Mouse (Mus musculus): ENCODE results near the gene Prcc.
"Not testable (repeated sequence)": the region's sequence is repeated elsewhere in the genome, so short reads cannot be mapped to it uniquely, and the experiment has no call there.

Gene Prcc

DNA sequence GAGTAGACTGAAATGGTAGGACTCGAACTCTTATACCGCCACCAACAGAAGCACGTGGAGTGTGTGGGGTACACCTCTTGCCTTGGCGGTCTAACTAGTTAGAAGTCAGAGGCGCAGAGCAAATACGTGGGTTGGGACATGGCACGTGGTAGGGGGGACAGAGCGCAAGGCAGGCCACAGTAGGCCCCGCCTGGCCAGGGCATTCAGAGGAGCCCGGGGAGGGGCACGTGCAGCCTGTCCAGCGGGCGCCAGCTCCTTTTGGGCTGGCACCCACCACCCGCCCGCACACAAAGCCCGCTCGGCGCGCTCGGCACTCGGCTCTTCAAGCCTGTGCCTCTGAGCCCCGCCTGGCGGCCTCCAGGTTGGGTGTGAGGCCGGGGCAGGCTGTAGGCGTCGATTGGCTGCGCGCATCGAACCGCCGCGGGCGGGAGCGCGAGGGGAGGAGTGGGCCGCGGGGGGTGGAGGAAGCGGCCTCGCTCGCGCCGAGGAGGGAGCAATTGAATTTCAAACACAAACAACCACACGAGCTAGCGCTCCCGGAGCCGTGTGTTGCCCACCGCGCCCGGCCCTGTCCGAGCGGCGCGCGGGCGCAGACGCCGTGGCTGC, 20.6 kb upstream of the Prcc start, which contains the start of gene Hdgf:
TSS of gene Hdgf (plus strand) at position 442 of the 606 bp plus-strand sequence.
- peak; percentile 89 to 93 for DNase-seq (ENCODE audit: low spot score in 2 of 2)

DNA sequence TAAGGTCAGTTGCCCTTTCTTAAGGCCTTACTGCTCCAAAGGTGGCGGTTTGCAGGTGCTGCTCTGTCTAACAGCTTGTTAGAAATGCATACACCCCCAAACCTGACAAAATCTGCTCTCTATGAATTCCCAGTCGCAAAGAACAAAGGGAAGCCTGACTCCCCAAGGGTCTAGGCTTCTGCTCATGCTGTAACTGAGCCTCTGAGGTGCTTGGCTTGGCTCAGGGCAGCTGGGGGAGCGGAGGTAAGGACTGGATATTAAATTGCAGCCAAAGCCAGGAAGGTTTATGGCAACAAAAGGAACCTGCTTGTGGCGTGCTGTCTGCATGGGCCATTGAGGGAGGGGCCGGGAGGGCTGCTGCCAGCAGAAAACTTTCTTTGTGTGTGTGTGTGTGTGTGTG, 18.4 kb upstream of the Prcc start:
- no peak for DNase-seq (ENCODE audit: low spot score in 2 of 2)

DNA sequence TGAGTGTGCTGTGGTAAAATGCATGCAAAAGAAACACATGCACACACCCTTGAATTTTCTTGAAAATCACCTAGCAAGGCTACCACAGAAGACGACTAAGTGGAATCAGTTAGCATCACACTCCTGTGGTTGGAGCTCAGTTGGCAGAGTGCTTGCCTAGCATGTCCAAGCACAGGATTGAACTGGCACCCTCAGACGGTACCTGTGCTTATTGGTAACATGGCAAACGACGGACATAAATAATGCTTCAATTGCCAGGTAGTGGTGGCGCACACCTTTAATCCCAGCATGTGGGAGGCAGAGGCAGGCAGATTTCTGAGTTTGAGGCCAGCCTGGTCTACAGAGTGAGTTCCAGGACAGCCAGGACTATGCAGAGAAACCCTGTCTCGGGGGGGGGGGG, 16.6 kb upstream of the Prcc start:
- DNase-seq (ENCODE audit: low spot score in 2 of 2), result not testable (repeated sequence)

DNA sequence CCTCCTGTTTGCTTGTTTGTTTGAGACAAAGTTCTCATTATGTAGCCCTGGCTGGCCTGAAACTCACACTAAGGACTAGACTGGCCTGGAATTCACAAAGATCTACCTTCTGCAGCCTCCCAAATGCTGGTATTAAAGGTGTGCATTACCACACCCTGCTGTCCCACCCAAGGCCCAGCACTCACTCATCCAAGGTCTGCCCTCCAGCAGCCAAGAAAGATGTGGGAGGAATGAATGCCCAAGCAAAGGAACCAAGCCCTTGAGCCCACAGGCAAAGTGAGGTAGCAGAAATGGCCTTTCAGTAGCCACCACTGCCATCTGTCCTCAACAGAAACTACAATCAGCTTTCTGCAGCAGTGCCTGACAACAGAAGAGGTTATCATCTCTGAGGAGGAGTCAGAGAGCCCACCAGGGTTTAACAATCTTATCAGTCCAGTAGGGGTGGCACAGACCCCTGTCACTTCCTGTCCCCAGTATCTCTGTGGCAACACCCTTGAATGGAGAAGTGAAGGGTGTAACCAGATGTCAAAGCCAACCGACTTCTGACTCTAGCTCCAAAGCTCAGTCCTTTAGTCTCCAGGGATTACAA, 15.7 kb upstream of the Prcc start:
- DNase-seq (ENCODE audit: low spot score in 2 of 2), result no peak

DNA sequence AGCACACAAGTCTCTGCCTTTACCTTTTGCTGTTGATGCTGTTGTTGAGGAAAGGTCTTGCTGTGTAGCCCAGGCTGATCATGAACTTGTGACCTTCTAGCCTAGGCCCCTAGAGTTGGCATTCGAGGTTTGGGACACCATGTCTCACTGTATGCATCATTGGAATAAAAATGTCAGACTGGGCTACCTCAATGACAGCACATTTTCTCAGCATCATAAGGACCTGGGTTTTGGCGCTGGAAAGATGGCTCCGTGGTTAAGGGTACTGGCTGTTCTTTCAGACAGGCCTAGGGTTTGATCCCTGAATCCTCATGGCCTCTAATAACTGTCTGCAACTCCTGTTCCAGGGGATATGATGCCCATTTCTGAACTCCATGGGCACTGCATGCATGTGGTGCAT, 14.4 kb upstream of the Prcc start:
- DNase-seq (ENCODE audit: low spot score in 2 of 2), result no peak

DNA sequence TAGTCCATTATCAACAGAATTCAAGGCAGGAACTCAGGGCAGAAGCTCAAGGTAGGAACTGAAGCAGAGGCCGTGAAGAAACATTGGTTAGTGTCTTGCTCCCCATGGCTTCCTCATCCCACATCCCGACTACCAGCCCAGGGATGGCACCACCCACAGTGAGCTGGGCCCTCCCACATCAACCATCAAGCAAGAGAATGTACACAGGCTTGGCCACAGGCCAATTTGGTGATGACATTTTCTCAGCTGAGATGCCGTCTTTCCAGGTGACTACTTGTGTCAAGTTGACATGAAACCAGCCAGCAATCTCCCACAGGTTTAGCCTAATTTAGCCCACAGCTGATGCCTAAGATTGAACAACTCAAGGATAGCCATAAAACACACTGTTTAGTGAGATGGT, 13.9 kb upstream of the Prcc start:
- no peak for DNase-seq (ENCODE audit: low spot score in 2 of 2)

DNA sequence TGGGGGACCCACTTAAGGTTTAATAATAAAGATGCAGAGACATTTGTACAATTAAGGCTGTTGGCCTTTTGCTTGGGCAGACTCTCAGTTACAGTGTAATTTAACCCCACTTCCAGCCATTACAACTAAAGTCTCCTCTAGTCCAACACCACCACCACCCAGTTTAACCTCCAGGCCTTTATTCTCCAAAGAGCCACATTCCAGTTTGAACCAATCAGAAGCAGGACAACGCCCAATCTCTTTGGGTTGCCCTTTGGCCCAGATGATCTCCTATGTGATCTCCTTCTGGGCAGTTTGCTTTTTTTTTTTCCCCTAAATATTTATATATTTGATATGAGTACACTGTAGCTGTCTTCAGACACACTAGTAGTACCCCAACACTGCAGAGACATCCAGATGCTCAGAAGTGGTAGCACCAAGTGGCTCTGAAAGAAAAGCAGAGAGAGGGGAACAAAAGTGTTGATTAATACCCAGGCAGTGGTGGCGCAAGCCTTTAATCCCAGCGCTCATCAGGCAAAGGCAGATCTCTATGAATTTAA, 8.0 kb upstream of the Prcc start:
- DNase-seq (ENCODE audit: low spot score in 2 of 2), result no peak

DNA sequence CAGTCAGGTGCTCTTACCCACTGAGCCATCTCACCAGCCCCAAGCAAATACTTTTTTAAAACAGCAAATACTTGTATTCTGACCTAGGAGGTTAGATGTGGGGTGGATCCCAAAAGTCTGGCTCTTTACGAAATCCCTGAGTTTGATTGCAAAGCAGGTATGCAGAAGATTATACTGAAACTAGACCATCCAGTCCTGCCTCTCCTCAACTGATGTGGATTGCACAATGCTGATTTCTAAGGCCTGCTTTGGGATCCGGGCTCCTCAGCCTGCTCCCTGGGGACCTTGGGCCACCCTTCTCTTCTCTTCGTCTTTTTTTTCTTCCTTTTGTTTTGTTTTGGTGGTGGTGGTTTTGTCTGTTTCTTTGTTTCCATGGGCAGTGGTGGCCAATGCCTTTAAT, 6.1 kb upstream of the Prcc start:
- no peak for DNase-seq (ENCODE audit: low spot score in 2 of 2)

DNA sequence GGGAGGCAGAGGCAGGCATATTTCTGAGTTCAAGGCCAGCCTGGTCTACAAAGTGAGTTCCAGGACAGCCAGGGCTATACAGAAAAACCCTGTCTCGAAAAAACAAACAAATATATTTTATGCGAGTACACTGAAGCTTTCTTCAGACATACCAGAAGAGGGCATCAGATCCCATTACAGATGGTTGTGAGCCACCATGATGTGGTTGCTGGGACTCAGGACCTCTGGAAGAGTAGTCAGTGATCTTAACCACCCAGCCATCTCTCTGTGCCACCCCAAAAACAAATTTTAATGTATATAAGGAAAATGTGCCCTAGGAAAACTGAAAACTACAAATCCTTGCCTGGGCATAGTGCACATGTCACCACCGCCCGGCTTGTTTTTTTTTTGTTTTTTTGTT, 2.0 kb upstream of the Prcc start:
- not testable (repeated sequence) for DNase-seq (ENCODE audit: low spot score in 2 of 2)

DNA sequence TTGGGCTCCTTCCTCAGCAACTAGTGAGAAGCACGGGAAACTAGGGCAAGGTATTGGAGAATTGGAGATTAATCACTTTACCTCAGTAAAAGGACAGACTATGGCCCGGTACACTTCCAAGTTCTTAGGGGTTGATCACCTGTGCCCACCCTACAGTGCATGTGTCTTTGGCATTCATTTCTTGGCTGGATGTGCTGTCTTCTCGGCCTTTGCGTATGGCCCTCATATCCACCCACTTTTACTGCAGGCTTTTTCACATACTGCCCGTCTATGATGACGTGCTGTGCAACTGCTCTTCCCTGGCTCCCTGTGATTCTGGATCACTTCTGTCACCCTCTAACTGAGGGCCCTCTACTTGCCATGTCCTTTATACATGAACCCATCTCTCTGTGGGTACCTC, 1.0 kb upstream of the Prcc start:
- DNase-seq (ENCODE audit: low spot score in 2 of 2), result no peak

DNA sequence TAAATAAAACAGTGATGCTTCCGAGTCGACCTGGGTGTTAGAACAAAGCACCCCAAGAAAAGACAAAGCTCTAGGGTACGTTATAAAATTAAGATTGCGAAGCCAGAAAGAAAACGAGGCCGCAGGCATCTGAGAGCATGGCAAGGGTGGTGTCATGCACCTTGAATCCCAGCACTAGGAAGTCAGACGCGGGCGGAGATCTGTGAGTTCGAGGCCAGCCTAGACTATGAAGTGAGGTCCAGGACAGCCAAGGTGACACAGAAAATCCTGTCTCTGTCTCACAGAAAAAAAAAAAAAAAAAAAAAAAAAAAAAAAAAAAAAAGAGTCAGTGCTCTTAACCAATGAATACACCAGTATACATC, 577 bp upstream of the Prcc start:
- DNase-seq (ENCODE audit: low spot score in 2 of 2), result no peak

DNA sequence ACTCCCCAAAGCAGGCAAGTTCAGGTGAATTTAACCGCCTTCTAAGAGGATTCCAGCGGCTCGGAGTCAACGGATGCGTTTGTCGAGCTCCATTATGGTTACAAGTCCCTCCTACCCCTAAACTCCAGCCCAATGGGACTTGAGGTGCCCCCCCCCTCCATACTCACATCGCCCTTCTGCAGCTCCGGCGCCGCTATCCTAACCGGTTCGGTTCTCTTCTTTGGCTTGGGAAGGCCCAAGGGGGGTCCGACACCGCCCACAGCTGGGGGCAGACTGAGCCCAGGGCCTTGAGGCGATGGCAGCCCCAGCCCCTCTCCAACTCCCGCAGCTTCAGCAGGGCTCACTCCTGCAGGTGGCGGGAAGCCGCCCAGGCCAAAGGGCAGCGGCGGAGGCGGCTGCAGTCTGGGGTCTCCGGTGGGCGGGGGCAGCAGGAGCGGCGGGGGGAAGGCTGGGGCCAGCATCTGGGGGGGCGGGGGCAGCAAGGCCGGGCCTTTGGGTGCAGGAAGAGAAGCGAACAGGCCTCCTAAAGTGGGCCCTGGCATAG, 628 bp downstream of the Prcc start:
- DNase-seq (ENCODE audit: low spot score in 2 of 2), result peak in 1 of 2 experiments; percentile 19

DNA sequence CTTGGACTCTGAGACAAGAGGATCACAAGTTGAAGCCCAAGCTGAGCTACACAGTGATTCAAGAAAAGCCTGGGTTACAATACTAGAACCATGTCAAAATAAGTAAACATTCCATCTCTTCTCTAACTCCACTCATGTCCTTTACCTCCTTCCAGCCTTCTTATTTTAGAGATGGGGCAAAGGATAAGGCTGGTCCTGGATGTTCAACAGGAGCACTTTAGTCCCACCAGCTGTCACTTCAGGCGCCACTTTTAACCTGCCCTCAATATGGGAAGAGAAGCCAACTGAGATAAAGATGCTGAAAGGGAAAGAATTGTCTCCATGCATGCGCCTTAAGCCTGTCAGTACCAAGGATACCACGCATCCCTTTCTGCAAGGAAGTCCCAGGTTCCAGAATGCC, 1.1 kb downstream of the Prcc start:
- no peak for DNase-seq (ENCODE audit: low spot score in 2 of 2)

DNA sequence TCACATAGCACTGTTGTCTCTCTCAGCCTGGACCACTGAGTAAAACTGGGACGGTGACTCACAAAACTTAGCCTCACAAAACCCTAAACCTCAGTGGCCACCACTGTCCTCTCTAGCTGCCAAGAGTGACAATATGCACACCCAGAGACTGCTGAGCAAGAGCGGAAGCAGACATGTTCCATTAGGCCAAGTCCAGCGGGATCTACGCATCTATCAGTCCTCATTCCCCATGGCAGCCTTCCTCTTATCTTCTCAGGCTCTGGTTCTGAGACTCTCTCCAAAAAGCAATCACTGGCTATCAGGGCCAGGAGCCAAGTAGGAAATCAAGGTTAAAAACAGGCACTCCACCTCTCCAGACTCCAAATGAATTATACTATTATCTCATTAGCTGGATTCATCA, 7.7 kb downstream of the Prcc start:
- no peak for DNase-seq (ENCODE audit: low spot score in 2 of 2)

DNA sequence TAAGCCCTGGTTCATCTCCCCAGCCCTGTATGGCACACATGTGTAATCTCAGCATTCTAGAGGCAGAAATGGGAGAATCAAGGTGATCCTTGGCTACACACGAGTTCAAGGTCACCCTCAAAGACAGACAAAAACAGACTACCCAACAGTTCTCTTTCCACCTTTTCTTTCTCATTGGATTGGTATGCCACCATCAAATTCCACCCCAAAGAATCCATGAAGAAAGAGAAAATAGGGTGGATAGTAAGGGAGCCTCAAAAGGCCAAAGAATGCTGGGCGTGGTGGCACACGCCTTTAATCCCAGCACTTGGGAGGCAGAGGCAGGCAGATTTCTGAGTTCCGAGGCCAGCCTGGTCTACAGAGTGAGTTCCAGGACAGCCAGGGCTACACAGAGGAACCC, 21.3 kb downstream of the Prcc start:
- DNase-seq (ENCODE audit: low spot score in 2 of 2), result not testable (repeated sequence)

DNA sequence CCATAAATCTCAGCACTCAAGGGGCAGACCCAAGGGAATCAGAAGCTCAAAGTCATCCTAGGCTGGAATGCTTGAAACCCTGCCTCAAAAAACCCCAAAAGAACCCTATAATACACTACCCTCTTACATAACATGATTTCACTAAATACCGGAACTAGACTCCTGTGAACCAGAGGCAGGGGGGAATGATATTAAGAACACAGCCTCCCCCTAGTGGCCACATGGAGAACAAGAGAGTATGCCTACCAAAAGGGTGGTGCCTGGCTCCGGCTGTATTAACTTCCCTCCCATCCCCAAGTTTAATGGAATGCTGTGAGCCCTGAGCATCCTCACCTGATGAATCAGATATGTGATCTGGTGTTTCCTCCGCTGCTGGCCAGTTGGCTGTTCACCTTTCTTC, 25.6 kb downstream of the Prcc start:
- peak; percentile 42 to 54 for DNase-seq (ENCODE audit: low spot score in 2 of 2)

DNA sequence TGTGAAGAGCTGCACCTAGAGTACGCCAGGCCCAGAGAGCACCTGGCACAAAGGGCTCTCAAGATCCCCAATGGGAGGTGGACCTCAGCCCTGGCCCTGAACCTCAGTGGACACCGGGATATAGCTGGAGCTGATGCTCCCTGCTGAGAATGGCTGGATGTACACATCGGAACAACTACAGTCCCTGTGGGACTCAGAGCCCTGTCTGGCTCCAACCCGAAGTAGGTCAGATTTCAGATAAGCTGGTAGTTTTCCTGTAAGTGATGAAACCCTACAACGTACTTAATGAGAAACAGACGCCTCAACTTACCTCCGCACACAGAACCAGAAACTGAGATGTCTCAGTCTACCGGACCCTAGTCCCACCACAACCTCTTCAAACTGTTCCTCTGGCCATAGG, 27.7 kb downstream of the Prcc start:
- DNase-seq (ENCODE audit: low spot score in 2 of 2), result no peak

DNA sequence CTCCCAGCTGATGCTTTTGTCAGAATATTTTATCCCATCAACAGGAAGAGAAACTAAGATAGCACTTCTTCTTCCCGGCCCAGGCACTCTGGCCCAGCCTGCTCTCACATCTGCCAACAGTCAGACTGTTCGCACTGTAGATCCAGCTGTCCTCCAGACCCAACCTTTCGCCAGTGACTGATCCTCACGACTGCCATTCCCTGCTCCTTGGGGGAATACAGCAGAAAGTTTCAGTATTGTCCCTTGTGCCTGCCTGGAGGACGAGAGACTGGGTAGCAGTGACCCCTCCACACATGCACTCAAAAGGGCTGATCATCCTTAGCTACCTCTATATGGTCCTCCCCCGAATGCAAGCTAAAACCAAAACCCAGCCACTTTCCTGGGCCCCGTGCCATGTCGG, 29.5 kb downstream of the Prcc start:
- no peak for DNase-seq (ENCODE audit: low spot score in 2 of 2)

DNA sequence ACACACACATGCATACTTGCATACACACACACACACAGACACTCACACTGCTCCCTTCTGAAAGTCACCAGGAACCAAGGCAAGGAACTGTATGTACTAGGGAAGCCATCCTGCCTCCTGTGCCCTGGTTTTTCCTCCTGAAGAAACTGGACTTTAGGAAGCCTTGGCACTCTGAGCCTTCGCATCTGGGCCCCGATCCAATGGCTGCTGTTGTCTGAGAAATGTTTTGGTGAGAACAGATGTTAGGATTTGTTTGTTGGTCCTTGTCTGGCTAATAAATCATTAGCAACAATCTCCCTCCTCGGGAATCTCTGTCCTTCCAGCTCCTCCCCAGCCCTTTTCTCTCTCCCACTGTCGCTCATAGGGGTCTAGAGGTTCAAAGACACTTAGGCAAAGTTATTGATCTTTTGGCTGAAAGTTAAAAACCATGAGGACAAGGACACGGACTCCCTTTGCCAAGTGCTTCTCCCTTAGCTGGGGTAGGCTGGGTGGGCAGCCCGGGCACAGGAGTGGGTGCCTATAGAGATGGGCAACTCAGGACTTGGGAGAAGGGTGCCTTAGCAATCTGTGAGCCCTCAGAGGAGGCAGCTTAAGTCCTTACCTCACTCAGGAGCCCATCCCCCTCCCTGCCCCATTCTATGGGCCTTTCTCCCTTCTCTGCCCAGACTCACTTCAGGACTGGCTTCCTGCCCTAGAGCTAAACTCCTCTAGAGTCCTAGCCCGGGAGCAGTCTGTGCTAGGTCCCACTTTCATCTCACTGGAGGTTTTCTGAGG, 30.4 kb downstream of the Prcc start:
- DNase-seq (ENCODE audit: low spot score in 2 of 2), result peak in 1 of 2 experiments; percentile 31

DNA sequence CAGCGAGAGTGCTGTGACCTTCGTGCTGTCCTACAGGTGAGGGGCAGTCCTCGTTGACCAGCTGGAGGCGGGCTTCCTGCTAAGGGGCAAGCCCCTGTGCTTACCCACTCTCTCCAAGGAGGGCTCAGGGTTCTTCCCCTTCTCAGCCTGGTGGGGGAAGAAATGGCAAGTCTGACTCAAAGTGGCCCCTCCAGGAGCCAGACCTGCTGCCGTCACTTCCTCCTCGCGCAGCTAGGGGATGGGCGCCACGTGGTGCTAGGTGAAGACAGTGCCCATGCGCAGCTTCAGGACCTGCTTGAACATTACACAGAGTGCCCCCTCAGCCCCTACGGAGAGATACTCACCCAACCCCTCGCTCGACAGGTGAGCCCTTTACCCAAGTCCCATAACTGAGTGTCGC, 36.3 kb downstream of the Prcc start:
- DNase-seq (ENCODE audit: low spot score in 2 of 2), result no peak

DNA sequence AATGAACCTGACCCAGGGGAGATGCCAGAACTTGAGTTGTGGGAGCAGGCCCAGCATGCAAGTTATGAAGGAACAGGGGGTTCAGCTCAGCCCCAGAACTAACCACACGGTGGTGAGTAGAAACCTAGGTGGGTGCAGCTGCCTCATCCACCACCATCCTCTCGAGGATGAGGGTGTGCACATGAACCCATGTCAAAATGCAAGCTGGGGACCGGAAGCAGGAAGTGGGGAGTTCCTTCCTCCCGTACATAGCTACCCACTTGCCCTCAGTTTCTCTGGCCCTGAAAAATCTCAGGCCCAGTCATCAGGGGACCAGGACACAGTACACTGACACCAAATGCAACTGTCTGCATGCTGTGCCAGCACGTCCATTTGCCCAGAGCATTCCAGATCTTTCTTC, 37.7 kb downstream of the Prcc start:
- no peak for DNase-seq (ENCODE audit: low spot score in 2 of 2)

DNA sequence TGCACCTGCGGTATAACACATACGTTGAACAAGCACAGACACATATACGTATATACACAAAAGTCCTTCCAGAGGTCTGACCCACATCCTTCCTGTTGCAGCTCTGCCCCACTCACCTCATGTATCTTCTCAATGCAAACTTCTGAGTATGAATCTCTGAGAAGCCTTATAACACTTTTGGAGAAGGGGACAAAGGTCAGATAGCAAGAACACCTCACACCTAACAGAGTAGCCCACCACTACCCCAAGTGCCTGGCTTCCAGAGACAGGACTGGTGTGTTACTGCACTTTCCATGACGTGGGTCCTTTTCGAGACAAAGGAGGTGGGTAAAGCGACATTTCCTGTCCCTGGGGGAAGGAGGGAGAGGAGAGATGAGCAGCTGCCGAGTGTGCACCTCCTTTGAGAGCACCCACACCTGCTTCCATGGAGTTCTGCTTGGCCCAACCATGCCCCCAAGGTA, 38.7 kb downstream of the Prcc start, which contains the start of gene Sh2d2a:
TSS of gene Sh2d2a (plus strand) at position 106 of the 461 bp plus-strand sequence.
- DNase-seq (ENCODE audit: low spot score in 2 of 2), result no peak

DNA sequence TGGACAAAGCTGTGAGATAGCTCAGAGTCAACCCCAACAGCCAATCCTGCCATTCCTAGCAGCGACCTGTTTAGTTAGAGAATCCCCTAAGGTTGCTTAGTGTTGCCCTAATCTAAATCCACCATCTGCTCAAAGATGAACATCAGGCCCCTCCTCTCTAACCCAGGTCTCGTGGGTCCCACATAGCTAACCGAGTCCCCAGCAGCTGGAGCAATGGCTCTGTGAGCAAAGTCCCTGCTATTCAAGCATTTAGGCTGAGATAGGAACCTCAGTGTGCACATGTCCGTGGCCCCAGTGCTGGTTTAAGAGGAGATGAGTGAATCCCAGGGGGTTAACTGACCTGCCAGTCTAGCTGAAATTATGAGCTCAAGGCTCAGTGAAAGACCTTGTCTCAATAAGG, 39.2 kb downstream of the Prcc start:
- no peak for DNase-seq (ENCODE audit: low spot score in 2 of 2)
